Mouse (Mus musculus) lung, adult 2 months (tissue): ENCODE measurements around the gene Cenpb. TPM values are rescaled to one million over a fixed set of nuclear protein-coding genes. Genes with fewer than 3 reads are reported as not detected.

Experiments
- DNase-seq: peaks from one replicate; pipeline ENCODE4 v3.0.0; 2022
- H3K4me1 ChIP-seq: fragments of 200-500 bp; 2 replicates; pipeline ENCODE4 v1.6.1; 2011; ENCODE audit warnings: low read length; ENCODE audit not compliant: control insufficient read depth, insufficient read depth
- H3K4me3 ChIP-seq: fragments of 200-500 bp; replicated peaks from 2 replicates; pipeline ENCODE3; 2011; ENCODE audit warnings: low read depth, mild to moderate bottlenecking, control low read depth, low read length; ENCODE audit errors: extremely low read depth
- CTCF ChIP-seq: fragments of 200-500 bp; IDR thresholded peaks from 2 replicates; pipeline ENCODE4 v1.5.1; 2011; ENCODE audit warnings: mild to moderate bottlenecking, low read length, control low read depth; ENCODE audit not compliant: insufficient read depth
- POLR2A ChIP-seq: fragments of 200-500 bp; IDR thresholded peaks from 2 replicates; pipeline ENCODE4 v1.6.1; 2011; ENCODE audit warnings: low read depth, mild to moderate bottlenecking, control low read depth, low read length, borderline replicate concordance; ENCODE audit errors: extremely low read depth
- WGBS: fragments of 180-500 bp; shearing (Covaris S2); methylation state at CpG from one replicate; pipeline ENCODE4 v1.1.7; 2018; 5-methylcytosine and 5-hydroxymethylcytosine counted together
- polyA plus RNA-seq: library from polyadenylated mRNA; depleted of rRNA; stranded (reverse); fragments of >200 nt; gene quantifications from 2 replicates; pipeline ENCODE4 v1.2.3, GENCODE M21; 2012

Gene Cenpb
- polyA plus RNA-seq, 1 experiment, result 131 TPM

- no peak overlapping the region for H3K4me3 ChIP-seq
- no peak for TF ChIP-seq CTCF
- no peak for TF ChIP-seq POLR2A
- WGBS, result 77% methylated on average over 9 of the region's 9 CpGs
- no peak for DNase-seq
- peaks cover 8% of the 10 kb centered on the region for H3K4me1 ChIP-seq
Measured at GRCm38 (mm10) chr2:131172322-131172721, 7.5 kb downstream of the Cenpb start.

- 41% methylated on average over 43 of the region's 43 CpGs for WGBS
- no peak for TF ChIP-seq CTCF
- TF ChIP-seq POLR2A, result no peak
- Histone ChIP-seq H3K4me3 (no peak overlapping the region), H3K4me1 (peaks cover 3% of the 10 kb centered on the region; the same call in 1 of the 2 replicates)
- DNase-seq, result peak; percentile 75
Measured at GRCm38 (mm10) chr2:131171401-131172104, 8.3 kb downstream of the Cenpb start.

DNA sequence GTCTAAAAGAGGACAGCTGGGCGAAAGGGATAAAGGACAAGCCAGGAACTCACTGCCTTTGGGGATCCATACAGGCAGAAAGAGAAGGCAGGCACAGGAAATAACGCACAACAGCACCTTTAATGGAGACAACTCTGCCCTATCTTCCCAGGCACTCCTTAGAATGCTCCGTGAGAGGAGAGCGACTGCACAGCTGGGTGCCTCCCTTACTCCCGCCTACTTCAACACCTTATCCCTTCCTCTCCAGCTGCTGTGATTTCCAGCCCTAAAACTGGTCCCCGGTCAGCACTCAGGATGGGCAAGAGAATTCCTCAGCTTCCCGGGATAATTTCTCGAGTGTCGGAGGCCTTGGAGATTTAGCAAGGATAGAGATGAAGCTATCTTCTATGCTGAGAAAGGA, 8.9 kb downstream of the Cenpb start:
- Histone ChIP-seq H3K4me3 (no peak overlapping the region), H3K4me1 (peaks cover 3% of the 10 kb centered on the region; the same call in 1 of the 2 replicates)
- DNase-seq, result no peak
- WGBS, result 55% methylated on average over 9 of the region's 9 CpGs
- TF ChIP-seq CTCF (no peak), POLR2A (no peak)

DNA sequence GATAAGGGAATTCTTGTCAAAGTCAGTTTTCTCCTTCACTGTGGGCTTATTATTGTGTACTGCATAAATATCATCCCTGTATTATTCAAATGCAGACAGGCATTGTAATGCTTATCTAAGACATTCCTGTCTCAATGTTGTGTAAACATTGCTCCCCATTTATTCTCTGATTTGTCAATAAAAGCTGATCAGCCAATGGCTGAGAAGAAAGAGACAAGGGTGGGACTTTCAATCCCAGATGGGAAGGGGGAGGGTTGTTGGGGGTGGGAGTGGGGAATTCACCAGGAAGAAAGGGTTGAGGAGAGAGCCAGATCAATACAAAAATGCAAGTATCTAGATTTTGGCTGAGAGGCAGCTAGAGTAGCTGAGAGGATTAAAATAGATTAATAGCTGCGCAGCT, 11.0 kb downstream of the Cenpb start:
- H3K4me1 ChIP-seq, result no peaks in the 10 kb centered on the region
- DNase-seq, result no peak
- WGBS, result 62% methylated on average over 1 of the region's 1 CpGs
- H3K4me3 ChIP-seq, result no peak overlapping the region
- no peak for TF ChIP-seq POLR2A
- no peak for TF ChIP-seq CTCF

DNA sequence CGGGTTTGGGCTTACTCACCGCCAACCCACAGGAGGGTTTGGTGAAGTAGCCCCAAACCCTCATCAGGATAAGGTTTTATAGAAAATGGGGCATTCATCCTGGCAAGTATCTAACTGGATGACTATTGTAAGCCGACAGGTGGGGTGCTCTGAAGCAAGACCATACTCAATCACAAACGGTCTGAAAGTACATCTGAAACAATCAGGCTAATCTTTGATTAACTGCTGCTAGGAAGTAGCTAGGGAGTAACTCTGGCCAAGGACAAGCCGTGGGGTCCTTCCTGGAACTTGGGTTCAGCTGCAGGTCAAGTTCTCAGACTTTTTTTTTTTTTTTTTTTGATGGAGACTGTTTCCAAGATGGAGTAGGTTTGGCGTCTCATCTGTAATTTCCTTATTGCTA, 11.9 kb downstream of the Cenpb start:
- no peak overlapping the region for H3K4me3 ChIP-seq
- TF ChIP-seq CTCF, result no peak
- no peak for TF ChIP-seq POLR2A
- no peaks in the 10 kb centered on the region for H3K4me1 ChIP-seq
- DNase-seq, result no peak
- 56% methylated on average over 6 of the region's 6 CpGs for WGBS

DNA sequence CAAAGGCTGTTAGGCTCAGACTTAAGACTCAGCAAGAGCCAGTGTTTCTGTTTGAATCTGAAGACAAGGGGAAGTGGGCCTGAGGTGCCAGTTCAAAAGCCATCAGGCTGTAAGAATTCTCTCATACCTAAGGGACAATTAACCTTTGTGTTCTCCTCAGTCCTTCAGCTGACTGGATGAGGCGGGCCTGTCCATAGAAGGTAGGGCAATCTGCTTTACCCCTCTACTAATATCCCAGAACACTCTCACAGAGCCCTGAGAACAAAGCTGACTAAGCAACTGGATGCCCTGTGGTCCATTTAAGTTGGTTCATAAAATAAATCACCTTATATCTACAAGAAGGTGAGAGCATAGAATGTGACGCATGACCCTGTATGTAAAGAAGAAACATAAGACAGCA, 13.7 kb downstream of the Cenpb start:
- Histone ChIP-seq H3K4me3 (no peak overlapping the region), H3K4me1 (no peaks in the 10 kb centered on the region)
- no peak for DNase-seq
- WGBS, result 91% methylated on average over 2 of the region's 2 CpGs
- TF ChIP-seq POLR2A (no peak), CTCF (no peak)

DNA sequence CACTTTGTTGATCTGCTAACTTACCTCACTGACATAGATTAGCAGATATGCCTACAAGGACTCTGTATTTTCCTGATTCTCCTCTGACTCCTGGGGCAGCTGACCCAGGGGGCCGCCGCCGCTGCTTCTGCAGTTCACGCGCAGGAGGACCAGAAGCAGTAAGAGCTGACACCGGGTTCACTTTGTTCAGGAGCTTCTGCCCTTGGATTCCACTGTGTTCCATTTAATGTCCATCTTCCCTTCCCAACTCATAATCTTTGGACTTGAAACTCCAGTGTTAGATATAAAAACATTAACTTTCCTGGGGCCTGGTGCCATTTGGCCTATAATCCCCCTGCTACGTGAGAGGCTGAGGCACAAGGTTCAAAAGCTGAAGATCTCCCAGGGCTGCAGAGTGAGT, 15.9 kb downstream of the Cenpb start:
- no peaks in the 10 kb centered on the region; the same call in 1 of the 2 replicates for H3K4me1 ChIP-seq
- H3K4me3 ChIP-seq, result no peak overlapping the region
- TF ChIP-seq CTCF (no peak), POLR2A (no peak)
- 83% methylated on average over 7 of the region's 7 CpGs for WGBS
- no peak for DNase-seq

DNA sequence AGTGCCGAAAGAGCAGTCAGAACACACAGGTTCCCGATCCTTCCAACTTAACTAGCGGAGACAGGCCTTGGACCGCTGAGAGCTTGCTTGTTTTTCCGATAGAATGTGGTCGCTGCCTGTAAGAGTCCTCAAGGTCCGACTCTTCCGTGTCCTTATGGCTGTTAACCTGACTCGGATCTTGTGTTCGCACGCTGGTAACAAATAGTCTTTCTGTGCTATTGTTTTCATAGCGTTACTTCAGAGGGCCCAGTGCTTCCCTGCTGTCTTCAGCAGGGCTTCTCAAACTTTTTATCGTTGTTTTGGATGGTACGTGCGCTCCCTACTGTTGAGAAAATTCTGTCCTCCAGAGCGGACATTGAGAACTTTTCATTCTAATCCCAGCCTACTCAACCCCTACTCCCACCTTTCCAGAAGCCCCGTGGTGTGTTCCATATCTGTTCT, 19.2 kb downstream of the Cenpb start:
- Histone ChIP-seq H3K4me1 (peaks cover 2% of the 10 kb centered on the region; the same call in 1 of the 2 replicates), H3K4me3 (peak overlapping the region; percentile 68)
- TF ChIP-seq POLR2A (no peak), CTCF (no peak)
- DNase-seq, result peak; percentile 42
- WGBS, result 1% methylated on average over 17 of the region's 17 CpGs

GRCm38 (mm10) chr2:131159938-131160581, 19.8 kb downstream of the Cenpb start, which contains the start of gene 1700037H04Rik:
Gene 1700037H04Rik (minus strand): TSS chr2:131160081.
- Histone ChIP-seq H3K4me3 (peak within 1 kb of the TSS; percentile 70), H3K4me1 (peaks cover 2% of the 10 kb centered on the region; the same call in 1 of the 2 replicates)
- peak; percentile 98 for TF ChIP-seq POLR2A
- no peak for TF ChIP-seq CTCF
- WGBS, result under 1% methylated on average over 54 of the region's 54 CpGs
- DNase-seq, result peak; percentile 92

GRCm38 (mm10) chr2:131159491-131159910, 20.4 kb downstream of the Cenpb start:
- no peak for TF ChIP-seq POLR2A
- no peak for TF ChIP-seq CTCF
- peak overlapping the region; percentile 70 for H3K4me3 ChIP-seq
- under 1% methylated on average over 18 of the region's 18 CpGs for whole genome bisulfite sequencing
- no peak for DNase-seq
- peaks cover 2% of the 10 kb centered on the region; the same call in 1 of the 2 replicates for H3K4me1 ChIP-seq
